Mouse (Mus musculus) small intestine, adult 2 months (tissue): ENCODE results near the gene Cdv3. TPM values are rescaled to one million over a fixed set of nuclear protein-coding genes. Genes with fewer than 3 reads are reported as not detected.

Source experiments
- H3K27ac ChIP-seq: fragments of 200-500 bp; 2 replicates; pipeline ENCODE4 v1.5.1; 2012; ENCODE audit warnings: low read depth, low read length, control low read depth, inconsistent platforms; ENCODE audit not compliant: insufficient read depth
- H3K27me3 ChIP-seq: fragments of 200-500 bp; 2 replicates; pipeline ENCODE4 v1.6.1; 2012; ENCODE audit warnings: mild to moderate bottlenecking, moderate library complexity, low read length, inconsistent platforms; ENCODE audit not compliant: control insufficient read depth, insufficient read depth
- H3K36me3 ChIP-seq: fragments of 200-500 bp; 2 replicates; pipeline ENCODE4 v1.6.1; 2012; ENCODE audit warnings: mild to moderate bottlenecking, low read length, control low read depth, inconsistent platforms; ENCODE audit not compliant: control insufficient read depth, insufficient read depth
- H3K4me1 ChIP-seq: fragments of 200-500 bp; 2 replicates; pipeline ENCODE4 v1.6.1; 2012; ENCODE audit warnings: low read length, inconsistent platforms, mixed read lengths; ENCODE audit not compliant: control insufficient read depth, insufficient read depth, insufficient read length
- H3K4me3 ChIP-seq: fragments of 200-500 bp; 2 replicates; pipeline ENCODE4 v1.5.1; 2012; ENCODE audit warnings: low read depth, mild to moderate bottlenecking, control low read depth, inconsistent platforms, low read length, moderate library complexity
- CTCF ChIP-seq: fragments of 200-500 bp; IDR thresholded peaks from 2 replicates; pipeline ENCODE4 v1.5.1; 2012; ENCODE audit warnings: low read depth, mild to moderate bottlenecking, control low read depth, inconsistent platforms, low read length, moderate library complexity, mixed read lengths; ENCODE audit not compliant: insufficient replicate concordance, insufficient read length; ENCODE audit errors: extremely low read depth
- POLR2A ChIP-seq: fragments of 200-500 bp; IDR thresholded peaks from 2 replicates; pipeline ENCODE4 v1.6.1; 2012; ENCODE audit warnings: low read depth, mild to moderate bottlenecking, control low read depth, inconsistent platforms, low read length, moderate library complexity
- WGBS: fragments of 180-500 bp; shearing (Covaris S2); methylation state at CpG from one replicate; pipeline ENCODE4 v1.1.7; 2018; 5-methylcytosine and 5-hydroxymethylcytosine counted together
- polyA plus RNA-seq: library from polyadenylated mRNA; depleted of rRNA; stranded (reverse); fragments of >200 nt; gene quantifications from 2 replicates; pipeline ENCODE4 v1.2.3, GENCODE M21; 2012

Gene Cdv3
- polyA plus RNA-seq, 1 experiment, result 60.1 TPM

- H3K27me3 ChIP-seq, result no peaks in the 10 kb centered on the region
- H3K27ac ChIP-seq, result no peak overlapping the region
- TF ChIP-seq CTCF, result no peak
- no peak for TF ChIP-seq POLR2A
- 81% methylated on average over 1 of the region's 1 CpGs for WGBS
- no peaks in the 10 kb centered on the region for H3K36me3 ChIP-seq
- H3K4me1 ChIP-seq, result no peaks in the 10 kb centered on the region
- H3K4me3 ChIP-seq, result no peak overlapping the region
These were observed 17.9 kb upstream of the Cdv3 start for GRCm38 (mm10) chr9:103383576-103383975.

- Histone ChIP-seq H3K27me3 (no peaks in the 10 kb centered on the region), H3K36me3 (no peaks in the 10 kb centered on the region), H3K4me3 (no peak overlapping the region), H3K27ac (no peak overlapping the region; the same call in 1 of the 2 replicates), H3K4me1 (no peaks in the 10 kb centered on the region)
- no peak for TF ChIP-seq POLR2A
- no peak for TF ChIP-seq CTCF
- WGBS, result 43% methylated on average over 6 of the region's 6 CpGs
These were observed 17.3 kb upstream of the Cdv3 start for GRCm38 (mm10) chr9:103382989-103383388.

GRCm38 (mm10) chr9:103380566-103380965 lies 14.9 kb upstream of the Cdv3 start:
- Histone ChIP-seq H3K27me3 (no peaks in the 10 kb centered on the region), H3K4me1 (no peaks in the 10 kb centered on the region), H3K27ac (no peak overlapping the region), H3K36me3 (no peaks in the 10 kb centered on the region), H3K4me3 (no peak overlapping the region)
- 87% methylated on average over 4 of the region's 4 CpGs for WGBS
- no peak for TF ChIP-seq CTCF
- TF ChIP-seq POLR2A, result no peak

GRCm38 (mm10) chr9:103379199-103379598 lies 13.6 kb upstream of the Cdv3 start:
- Histone ChIP-seq H3K36me3 (no peaks in the 10 kb centered on the region), H3K4me1 (no peaks in the 10 kb centered on the region), H3K27me3 (no peaks in the 10 kb centered on the region), H3K4me3 (no peak overlapping the region), H3K27ac (no peak overlapping the region)
- TF ChIP-seq CTCF (no peak), POLR2A (no peak)
- 70% methylated on average over 9 of the region's 9 CpGs for WGBS

GRCm38 (mm10) chr9:103378686-103379085 lies 13.0 kb upstream of the Cdv3 start:
- TF ChIP-seq CTCF (no peak), POLR2A (no peak)
- Histone ChIP-seq H3K4me1 (no peaks in the 10 kb centered on the region), H3K4me3 (no peak overlapping the region), H3K27me3 (no peaks in the 10 kb centered on the region), H3K36me3 (no peaks in the 10 kb centered on the region), H3K27ac (no peak overlapping the region)
- WGBS, result 77% methylated on average over 10 of the region's 10 CpGs

GRCm38 (mm10) chr9:103376346-103377320 lies 11.0 kb upstream of the Cdv3 start:
- TF ChIP-seq CTCF, result no peak
- TF ChIP-seq POLR2A, result no peak
- H3K4me3 ChIP-seq, result no peak overlapping the region
- 65% methylated on average over 7 of the region's 7 CpGs for WGBS
- H3K4me1 ChIP-seq, result no peaks in the 10 kb centered on the region
- H3K27me3 ChIP-seq, result no peaks in the 10 kb centered on the region
- no peaks in the 10 kb centered on the region for H3K36me3 ChIP-seq
- H3K27ac ChIP-seq, result no peak overlapping the region

DNA sequence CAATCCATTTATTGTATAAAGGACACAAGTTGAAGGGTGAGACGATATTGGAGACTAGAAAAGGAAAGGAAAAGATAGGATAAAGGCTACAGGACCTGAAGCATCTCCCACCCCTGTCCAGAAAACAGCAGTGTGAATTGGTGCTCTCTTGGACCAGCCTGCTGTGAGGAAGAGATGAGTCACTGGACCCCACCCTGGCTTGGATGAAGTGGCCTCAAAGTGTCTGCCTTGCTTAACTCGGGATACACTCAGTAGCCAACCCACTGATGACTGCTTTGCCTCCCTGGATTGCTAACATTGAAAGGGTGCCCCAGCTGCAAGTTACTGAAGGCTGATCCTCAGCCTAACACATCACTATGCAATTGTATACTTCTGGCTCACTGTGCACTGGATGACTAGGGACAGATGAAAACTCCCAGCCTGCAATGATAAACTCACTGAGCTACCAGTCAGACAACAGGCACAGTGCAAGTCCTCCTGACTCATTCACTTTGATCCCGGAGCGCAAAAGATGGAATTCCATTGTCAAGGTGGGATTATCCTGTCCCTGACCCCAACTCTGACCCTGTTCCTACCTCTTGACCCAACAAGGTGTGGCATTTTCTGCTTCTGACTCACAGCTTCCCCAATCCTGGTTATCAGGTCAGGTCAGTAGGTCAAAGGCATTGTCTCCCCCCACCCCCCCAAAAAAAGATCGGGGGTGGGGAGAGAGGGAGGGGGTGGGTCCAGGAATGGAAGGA lies 6.8 kb upstream of the Cdv3 start:
- no peak overlapping the region for H3K27ac ChIP-seq
- 64% methylated on average over 5 of the region's 5 CpGs for WGBS
- TF ChIP-seq CTCF (no peak), POLR2A (no peak)

More for the DNA sequence above, 6.8 kb upstream of the Cdv3 start:
- H3K27me3 ChIP-seq, result no peaks in the 10 kb centered on the region
- H3K36me3 ChIP-seq, result no peaks in the 10 kb centered on the region
- H3K4me3 ChIP-seq, result no peak overlapping the region
- no peaks in the 10 kb centered on the region for H3K4me1 ChIP-seq
